Mouse (Mus musculus) embryonic facial prominence, embryonic 11.5 days (tissue): ENCODE data around the gene 9930022D16Rik. TPM values are rescaled to one million over a fixed set of nuclear protein-coding genes. Genes with fewer than 3 reads are reported as not detected.

Experiments used
- ATAC-seq: fragments of 200-750 bp; cut with Nextera tagmentation; replicated peaks from 2 replicates; pipeline ENCODE4 v1.8.0; 2017; ENCODE audit warnings: low read depth; ENCODE audit not compliant: insufficient number of reproducible peaks, low FRiP score, low TSS enrichment
- DNase-seq: peaks from one replicate; pipeline ENCODE4 v3.0.0-alpha.2; 2015; ENCODE audit warnings: low spot score
- H3K27ac ChIP-seq: fragments of 300-500 bp; sonication (generic); replicated peaks from 2 replicates; pipeline ENCODE4 v1.5.1; 2014; ENCODE audit warnings: mild to moderate bottlenecking, low read depth, low read length, control low read depth
- H3K27me3 ChIP-seq: fragments of 300-500 bp; sonication (generic); 2 replicates; pipeline ENCODE4 v1.6.1; 2014; ENCODE audit warnings: mild to moderate bottlenecking, low read length, moderate library complexity, mixed read lengths; ENCODE audit not compliant: control insufficient read depth, insufficient read depth
- H3K36me3 ChIP-seq: fragments of 300-500 bp; sonication (generic); replicated peaks from 2 replicates; pipeline ENCODE4 v1.6.1; 2014; ENCODE audit warnings: low read depth, mild to moderate bottlenecking, low read length, moderate library complexity, mixed read lengths; ENCODE audit not compliant: control insufficient read depth, insufficient read depth
- H3K4me1 ChIP-seq: fragments of 300-500 bp; sonication (generic); 2 replicates; pipeline ENCODE4 v1.6.1; 2014; ENCODE audit warnings: low read length, mixed read lengths; ENCODE audit not compliant: control insufficient read depth, insufficient read depth
- H3K4me2 ChIP-seq: fragments of 300-500 bp; sonication (generic); 2 replicates; pipeline ENCODE4 v1.6.1; 2014; ENCODE audit warnings: low read depth, mild to moderate bottlenecking, control low read depth, low read length, moderate library complexity
- H3K4me3 ChIP-seq: fragments of 300-500 bp; sonication (generic); 2 replicates; pipeline ENCODE4 v1.5.1; 2014; ENCODE audit warnings: low read depth, low read length, control low read depth
- H3K9ac ChIP-seq: fragments of 300-500 bp; sonication (generic); replicated peaks from 2 replicates; pipeline ENCODE4 v1.6.1; 2014; ENCODE audit warnings: mild to moderate bottlenecking, control low read depth, low read length
- H3K9me3 ChIP-seq: fragments of 300-500 bp; sonication (generic); replicated peaks from 2 replicates; pipeline ENCODE4 v1.6.1; 2016; ENCODE audit warnings: mild to moderate bottlenecking, low read length, inconsistent platforms, mixed read lengths; ENCODE audit not compliant: control insufficient read depth
- WGBS: fragments of 180-500 bp; shearing (Covaris S2); extraction: QIAGEN DNeasy Blood & Tissue Kit; methylation state at CpG from one replicate; pipeline ENCODE4 v1.1.7; 2014; 5-methylcytosine and 5-hydroxymethylcytosine counted together
- polyA plus RNA-seq: library from polyadenylated mRNA; unstranded; fragments of >200 nt; fragmentation: Nextera tagmentation; extraction: Ambion mirVana; gene quantifications from 2 replicates; pipeline ENCODE4 v1.2.1, GENCODE M21; 2014

The 9930022D16Rik gene
- polyA plus RNA-seq, 1 experiment from 2014 or later = not detected

DNA sequence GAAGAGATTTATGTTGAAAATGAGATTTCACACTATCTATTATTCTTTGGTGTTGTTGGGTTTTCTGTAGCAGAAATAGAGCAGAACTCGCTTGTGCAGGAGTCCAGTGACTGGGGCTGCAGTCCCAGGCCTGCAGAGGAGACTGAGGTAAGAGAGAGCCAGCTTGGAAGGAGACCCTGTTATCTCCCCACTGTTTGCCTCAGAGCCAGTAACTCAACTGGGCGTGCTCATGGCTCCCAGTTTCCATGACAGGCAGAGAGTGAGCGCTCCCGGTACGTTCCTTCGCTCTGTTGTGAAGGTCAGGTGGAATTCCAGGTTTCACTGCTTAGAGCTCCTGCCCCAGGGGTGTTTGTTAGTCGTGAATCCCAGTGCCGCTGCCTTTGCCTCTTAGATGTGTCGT lies 21.1 kb upstream of the 9930022D16Rik start:
- no peak for ATAC-seq
- Histone ChIP-seq H3K4me1 (no peaks in the 10 kb centered on the region), H3K9me3 (no peaks in the 10 kb centered on the region), H3K27me3 (no peaks in the 10 kb centered on the region), H3K36me3 (no peaks in the 10 kb centered on the region), H3K9ac (no peak overlapping the region), H3K4me2 (no peak overlapping the region), H3K4me3 (no peak overlapping the region), H3K27ac (no peak overlapping the region)
- 84% methylated on average over 9 of the region's 9 CpGs for WGBS
- no peak for DNase-seq

DNA sequence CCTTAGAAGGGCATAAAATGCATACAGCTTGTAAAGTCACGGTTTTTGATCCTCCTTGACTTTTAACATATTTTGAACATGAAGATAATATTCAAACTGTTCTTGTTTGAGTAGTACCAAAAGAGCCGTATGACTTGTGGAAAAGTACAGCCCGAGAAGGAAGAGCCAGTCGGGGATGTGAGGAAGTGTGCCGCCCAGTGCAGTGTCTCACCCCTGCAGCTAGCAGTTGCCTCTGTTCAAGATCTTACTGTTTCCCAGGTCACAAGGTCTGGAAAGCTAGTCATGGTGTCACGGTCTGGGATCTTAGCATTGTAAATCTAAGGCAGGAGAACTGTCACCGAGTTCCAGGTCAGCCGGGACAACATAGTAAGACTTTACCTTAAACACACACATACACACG lies 19.0 kb upstream of the 9930022D16Rik start:
- WGBS = 83% methylated on average over 9 of the region's 9 CpGs
- Histone ChIP-seq H3K36me3 (no peaks in the 10 kb centered on the region), H3K4me3 (no peak overlapping the region), H3K4me2 (no peak overlapping the region), H3K27me3 (no peaks in the 10 kb centered on the region), H3K9ac (no peak overlapping the region), H3K9me3 (no peaks in the 10 kb centered on the region), H3K27ac (no peak overlapping the region), H3K4me1 (no peaks in the 10 kb centered on the region)
- no peak for DNase-seq
- no peak for ATAC-seq

- Histone ChIP-seq H3K4me3 (no peak overlapping the region), H3K27ac (no peak overlapping the region), H3K9me3 (no peaks in the 10 kb centered on the region), H3K36me3 (no peaks in the 10 kb centered on the region), H3K4me2 (no peak overlapping the region), H3K27me3 (no peaks in the 10 kb centered on the region), H3K9ac (no peak overlapping the region), H3K4me1 (no peaks in the 10 kb centered on the region)
- 95% methylated on average over 9 of the region's 9 CpGs for WGBS
- no peak for ATAC-seq
- DNase-seq = no peak
Measured at GRCm38 (mm10) chr11:109395291-109395690, 18.4 kb upstream of the 9930022D16Rik start.

GRCm38 (mm10) chr11:109406431-109406830 lies 7.3 kb upstream of the 9930022D16Rik start:
- no peaks in the 10 kb centered on the region for H3K9me3 ChIP-seq
- ATAC-seq (no peak), DNase-seq (no peak)
- H3K36me3 ChIP-seq = no peaks in the 10 kb centered on the region
- no peaks in the 10 kb centered on the region for H3K4me1 ChIP-seq
- 85% methylated on average over 5 of the region's 5 CpGs for WGBS
- no peak overlapping the region for H3K9ac ChIP-seq
- H3K4me3 ChIP-seq = no peak overlapping the region
- no peaks in the 10 kb centered on the region for H3K27me3 ChIP-seq
- H3K4me2 ChIP-seq = no peak overlapping the region
- no peak overlapping the region for H3K27ac ChIP-seq

DNA sequence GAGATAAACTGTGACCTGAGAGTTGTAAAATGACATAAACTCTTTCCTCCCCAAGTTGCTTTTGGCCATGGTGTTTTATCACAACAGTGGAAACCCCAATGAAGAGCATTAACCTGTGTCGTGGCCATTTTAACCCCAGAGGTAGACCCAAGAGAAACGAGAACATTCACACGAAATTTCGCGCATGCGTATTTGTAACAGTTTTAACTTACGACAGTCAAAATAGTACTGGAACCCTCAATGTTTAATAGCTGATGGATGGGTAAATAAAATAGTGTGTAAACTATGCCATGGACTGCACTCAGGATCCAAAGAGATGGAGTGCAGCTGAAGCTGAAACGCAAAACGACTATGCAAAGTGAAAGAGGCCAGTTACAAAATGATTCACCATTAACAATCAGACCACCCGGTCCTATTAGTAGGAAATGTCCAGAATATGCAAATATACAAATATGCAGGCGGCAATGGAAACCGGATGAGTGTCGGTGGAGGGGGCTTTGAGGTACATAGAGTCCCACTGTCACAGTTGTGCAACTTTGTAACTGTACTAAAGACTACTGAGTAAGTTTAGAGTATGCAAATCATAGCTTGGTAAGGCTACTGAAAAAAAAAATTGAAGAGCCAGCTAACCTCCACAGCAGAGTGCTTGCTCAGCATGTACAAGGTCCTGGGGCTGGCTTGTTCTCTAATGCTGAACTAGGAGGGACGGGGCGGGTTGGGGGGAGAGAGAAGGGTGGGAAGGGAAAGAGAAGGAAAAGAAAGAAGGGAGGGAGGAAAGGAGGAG lies 3.3 kb upstream of the 9930022D16Rik start:
- Histone ChIP-seq H3K27ac (no peak overlapping the region), H3K9ac (no peak overlapping the region), H3K36me3 (no peaks in the 10 kb centered on the region), H3K4me3 (no peak overlapping the region), H3K9me3 (no peaks in the 10 kb centered on the region), H3K27me3 (no peaks in the 10 kb centered on the region), H3K4me1 (no peaks in the 10 kb centered on the region), H3K4me2 (no peak overlapping the region)
- ATAC-seq = no peak
- no peak for DNase-seq
- 93% methylated on average over 15 of the region's 15 CpGs for WGBS

DNA sequence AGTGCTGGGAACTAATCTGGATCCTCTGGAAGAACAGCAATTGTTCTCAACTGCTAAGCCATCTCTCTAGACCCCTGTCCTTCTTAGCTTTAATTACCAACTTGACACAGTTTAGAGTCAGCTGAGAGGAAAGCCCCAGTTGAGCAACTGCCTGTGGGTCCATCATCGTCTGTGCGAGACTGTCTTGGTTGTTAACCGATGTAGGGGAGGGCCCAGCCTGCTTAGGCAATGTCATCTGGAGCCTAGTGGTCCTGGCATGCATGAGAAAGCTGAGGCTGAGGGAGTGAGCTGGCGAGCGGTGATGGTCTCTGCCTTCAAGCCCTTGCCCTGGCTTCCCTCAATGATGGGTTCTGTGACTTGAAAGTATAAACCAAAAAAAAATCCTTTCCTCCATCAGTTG lies 1.1 kb downstream of the 9930022D16Rik start:
- Histone ChIP-seq H3K9me3 (no peaks in the 10 kb centered on the region), H3K36me3 (no peaks in the 10 kb centered on the region), H3K27ac (no peak overlapping the region), H3K4me3 (no peak overlapping the region), H3K9ac (no peak overlapping the region), H3K4me1 (no peaks in the 10 kb centered on the region), H3K4me2 (no peak overlapping the region), H3K27me3 (no peaks in the 10 kb centered on the region)
- ATAC-seq (no peak), DNase-seq (no peak)
- 91% methylated on average over 5 of the region's 5 CpGs for WGBS

DNA sequence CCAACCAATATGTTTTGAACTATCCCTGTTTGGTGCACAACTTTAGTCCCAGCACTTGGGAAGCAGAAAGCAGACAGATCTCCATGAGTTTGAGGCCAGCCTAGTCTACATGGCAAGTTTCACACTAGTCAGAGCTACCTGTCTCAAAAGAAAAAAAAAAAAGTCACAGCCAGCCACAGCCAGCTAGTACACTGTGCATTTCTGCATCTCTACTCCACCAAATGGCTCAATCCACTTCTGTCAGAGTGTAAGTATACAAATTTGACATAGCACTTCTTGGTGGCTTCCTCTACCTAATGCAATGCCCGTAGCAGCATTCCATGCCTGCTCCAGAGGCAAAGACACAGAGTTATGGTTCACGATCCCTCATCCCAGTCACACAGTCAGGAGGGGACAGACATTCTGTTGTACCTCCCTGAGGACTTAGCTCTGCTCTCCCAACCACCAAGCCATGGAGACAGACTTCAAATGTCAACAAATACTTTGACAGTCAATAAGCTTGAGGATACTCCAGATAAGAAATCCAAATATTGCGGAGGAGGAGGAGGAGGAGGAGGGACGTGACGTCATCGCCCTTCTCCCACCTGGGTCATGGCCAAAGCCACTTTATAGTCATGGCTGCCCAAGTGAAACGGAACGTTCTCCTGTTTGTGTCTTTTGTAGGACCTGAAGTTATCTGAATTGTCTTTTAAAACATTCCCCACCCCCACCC lies 3.1 kb downstream of the 9930022D16Rik start:
- Histone ChIP-seq H3K4me1 (no peaks in the 10 kb centered on the region), H3K36me3 (no peaks in the 10 kb centered on the region)
- WGBS = 85% methylated on average over 8 of the region's 8 CpGs

GRCm38 (mm10) chr11:109417472-109418040 lies 3.8 kb downstream of the 9930022D16Rik start:
- no peaks in the 10 kb centered on the region for H3K9me3 ChIP-seq
- H3K36me3 ChIP-seq = no peaks in the 10 kb centered on the region
- WGBS = 88% methylated on average over 9 of the region's 9 CpGs
- H3K9ac ChIP-seq = no peak overlapping the region
- ATAC-seq (no peak), DNase-seq (no peak)
- no peak overlapping the region for H3K4me3 ChIP-seq
- H3K27ac ChIP-seq = no peak overlapping the region
- H3K4me2 ChIP-seq = no peak overlapping the region
- H3K27me3 ChIP-seq = no peaks in the 10 kb centered on the region
- no peaks in the 10 kb centered on the region for H3K4me1 ChIP-seq

More for the DNA sequence above, 3.1 kb downstream of the 9930022D16Rik start:
- Histone ChIP-seq H3K27me3 (no peaks in the 10 kb centered on the region), H3K4me2 (no peak overlapping the region), H3K27ac (no peak overlapping the region), H3K9ac (no peak overlapping the region), H3K4me3 (no peak overlapping the region), H3K9me3 (no peaks in the 10 kb centered on the region)
- DNase-seq = no peak
- ATAC-seq = no peak
